Mouse (Mus musculus): Measurements from ENCODE around the gene Fpgs. TPM values are rescaled to one million over a fixed set of nuclear protein-coding genes. Genes with fewer than 3 reads are reported as not detected.

Fpgs gene
- 20.7 and 22.6 TPM in 2 replicates for polyA plus RNA-seq (2015; fragmentation: Nextera tagmentation; extraction: Ambion mirVana)

GRCm38 (mm10) chr2:32704021-32704421, at the start of gene Fpgs:
Gene Fpgs (minus strand): TSS chr2:32704145.

GRCm38 (mm10) chr2:32740916-32741272, 36.9 kb upstream of the Fpgs start, which contains the start of gene 6330409D20Rik:
Gene 6330409D20Rik (minus strand): TSS chr2:32741016.

GRCm38 (mm10) chr2:32720681-32721229, 16.8 kb upstream of the Fpgs start, which contains the start of gene Sh2d3c:
Gene Sh2d3c (plus strand): TSS chr2:32721055.

GRCm38 (mm10) chr2:32712934-32713817, 9.2 kb upstream of the Fpgs start, which contains the start of gene Cdk9:
Gene Cdk9 (minus strand): TSS chr2:32713076.

GRCm38 (mm10) chr2:32646379-32647056, 57.4 kb downstream of the Fpgs start, which contains the start of gene Eng:
Gene Eng (plus strand): TSS chr2:32646595.

MicroRNA genes within 50 kb of the gene (microRNA counts, 519-probe panel; counts per million panel counts)
- microRNA mmu-miR-1954 (not detected), microRNA mmu-miR-2861 (not detected)

Small RNAs within 50 kb of the gene (microRNA-seq; reads per million reads assigned to microRNA genes)
- gene Gm47291 (not detected), gene Mir1954 (not detected), gene Mir2861 (not detected), gene Mir3960 (not detected), gene Mir8093 (not detected)

Other genes starting within 250 kb of the Fpgs start
- 5.9 and 7.0 TPM in 2 replicates for gene Fam102a, start 168.8 kb downstream of the Fpgs start, polyA plus RNA-seq (2015; fragmentation: Nextera tagmentation; extraction: Ambion mirVana)
- gene Dpm2, start 133.3 kb downstream of the Fpgs start, polyA plus RNA-seq (2015; fragmentation: Nextera tagmentation; extraction: Ambion mirVana), result 78.8 and 88.0 TPM in 2 replicates
- not detected in 2 replicates for gene Pip5kl1, start 129.3 kb downstream of the Fpgs start, polyA plus RNA-seq (2015; fragmentation: Nextera tagmentation; extraction: Ambion mirVana)
- not detected in 2 replicates for gene 9430097D07Rik, start 128.5 kb downstream of the Fpgs start, polyA plus RNA-seq (2015; fragmentation: Nextera tagmentation; extraction: Ambion mirVana)
- 8.2 and 10.1 TPM in 2 replicates for gene St6galnac4, start 117.0 kb downstream of the Fpgs start, polyA plus RNA-seq (2015; fragmentation: Nextera tagmentation; extraction: Ambion mirVana)
- gene St6galnac6, start 104.4 kb downstream of the Fpgs start, polyA plus RNA-seq (2015; fragmentation: Nextera tagmentation; extraction: Ambion mirVana), result 19.0 and 19.1 TPM in 2 replicates
- 50.9 and 51.6 TPM in 2 replicates for gene Ak1, start 82.4 kb downstream of the Fpgs start, polyA plus RNA-seq (2015; fragmentation: Nextera tagmentation; extraction: Ambion mirVana)
- gene Eng, start 57.5 kb downstream of the Fpgs start, polyA plus RNA-seq (2015; fragmentation: Nextera tagmentation; extraction: Ambion mirVana), result 37.8 and 40.2 TPM in 2 replicates
- 52.3 and 52.9 TPM in 2 replicates for gene Cdk9, start 8.9 kb upstream of the Fpgs start, polyA plus RNA-seq (2015; fragmentation: Nextera tagmentation; extraction: Ambion mirVana)
- gene Sh2d3c, start 16.9 kb upstream of the Fpgs start, polyA plus RNA-seq (2015; fragmentation: Nextera tagmentation; extraction: Ambion mirVana), result 6.2 and 6.9 TPM in 2 replicates
- gene 6330409D20Rik, start 36.9 kb upstream of the Fpgs start, polyA plus RNA-seq (2015; fragmentation: Nextera tagmentation; extraction: Ambion mirVana), result not detected in 2 replicates
- 38.1 and 39.5 TPM in 2 replicates for gene Tor2a, start 53.1 kb upstream of the Fpgs start, polyA plus RNA-seq (2015; fragmentation: Nextera tagmentation; extraction: Ambion mirVana)
- 0.06 TPM in 1 of 2 replicates, not detected in the other for gene Ttc16, start 71.5 kb upstream of the Fpgs start, polyA plus RNA-seq (2015; fragmentation: Nextera tagmentation; extraction: Ambion mirVana)
- 6.1 and 7.4 TPM in 2 replicates for gene Ptrh1, start 71.6 kb upstream of the Fpgs start, polyA plus RNA-seq (2015; fragmentation: Nextera tagmentation; extraction: Ambion mirVana)
- gene Cfap157, start 80.3 kb upstream of the Fpgs start, polyA plus RNA-seq (2015; fragmentation: Nextera tagmentation; extraction: Ambion mirVana), result 1.4 and 2.1 TPM in 2 replicates
- gene Stxbp1, start 143.1 kb upstream of the Fpgs start, polyA plus RNA-seq (2015; fragmentation: Nextera tagmentation; extraction: Ambion mirVana), result 10.5 and 14.1 TPM in 2 replicates
- 94.2 and 94.5 TPM in 2 replicates for gene Fam129b, start 172.0 kb upstream of the Fpgs start, polyA plus RNA-seq (2015; fragmentation: Nextera tagmentation; extraction: Ambion mirVana)

Data from urinary bladder, postnatal 0 days (tissue).